Mouse (Mus musculus) kidney, embryonic 14.5 days (tissue): ENCODE data around the gene Rangrf. TPM values are rescaled to one million over a fixed set of nuclear protein-coding genes. Genes with fewer than 3 reads are reported as not detected.
"Not testable (repeated sequence)": the region's sequence is repeated elsewhere in the genome, so short reads cannot be mapped to it uniquely, and the experiment has no call there.

Source experiments
- ATAC-seq: fragments of 200-750 bp; cut with Nextera tagmentation; 2 replicates; pipeline ENCODE4 v1.8.0; 2017; ENCODE audit warnings: moderate number of reproducible peaks, mild to moderate bottlenecking, moderate TSS enrichment, moderate library complexity; ENCODE audit not compliant: low FRiP score, low TSS enrichment
- H3K27ac ChIP-seq: fragments of 300-500 bp; sonication (generic); 2 replicates; pipeline ENCODE4 v1.5.1; 2014; ENCODE audit warnings: low read depth, mild to moderate bottlenecking, low read length, moderate library complexity, mixed read lengths
- H3K27me3 ChIP-seq: fragments of 300-500 bp; sonication (generic); 2 replicates; pipeline ENCODE4 v1.6.1; 2014; ENCODE audit warnings: mild to moderate bottlenecking, low read length; ENCODE audit not compliant: control insufficient read depth, insufficient read depth
- H3K36me3 ChIP-seq: fragments of 300-500 bp; sonication (generic); 2 replicates; pipeline ENCODE4 v1.6.1; 2014; ENCODE audit warnings: low read length, mixed read lengths; ENCODE audit not compliant: control insufficient read depth, insufficient read depth
- H3K4me1 ChIP-seq: fragments of 300-500 bp; sonication (generic); 2 replicates; pipeline ENCODE4 v1.6.1; 2014; ENCODE audit warnings: low read length, mixed read lengths; ENCODE audit not compliant: control insufficient read depth, insufficient read depth
- H3K4me2 ChIP-seq: fragments of 300-500 bp; sonication (generic); replicated peaks from 2 replicates; pipeline ENCODE4 v1.6.1; 2014; ENCODE audit warnings: low read depth, mild to moderate bottlenecking, low read length
- H3K4me3 ChIP-seq: fragments of 300-500 bp; sonication (generic); 2 replicates; pipeline ENCODE4 v1.5.1; 2014; ENCODE audit warnings: mild to moderate bottlenecking, low read length
- H3K9ac ChIP-seq: fragments of 300-500 bp; sonication (generic); 2 replicates; pipeline ENCODE4 v1.6.1; 2014; ENCODE audit warnings: low read depth, mild to moderate bottlenecking, low read length, moderate library complexity
- H3K9me3 ChIP-seq: fragments of 300-500 bp; sonication (generic); 2 replicates; pipeline ENCODE4 v1.6.1; 2016; ENCODE audit warnings: low read length; ENCODE audit not compliant: control insufficient read depth
- WGBS: fragments of 180-500 bp; shearing (Covaris S2); extraction: QIAGEN DNeasy Blood & Tissue Kit; methylation state at CpG from one replicate; pipeline ENCODE4 v1.1.7; 2014; 5-methylcytosine and 5-hydroxymethylcytosine counted together
- polyA plus RNA-seq: library from polyadenylated mRNA; unstranded; fragments of >200 nt; fragmentation: Nextera tagmentation; extraction: Ambion mirVana; gene quantifications from 2 replicates; pipeline ENCODE4 v1.2.1, GENCODE M21; 2014

Gene Rangrf
- polyA plus RNA-seq, 1 experiment from 2014 or later, result 68.7 TPM

DNA sequence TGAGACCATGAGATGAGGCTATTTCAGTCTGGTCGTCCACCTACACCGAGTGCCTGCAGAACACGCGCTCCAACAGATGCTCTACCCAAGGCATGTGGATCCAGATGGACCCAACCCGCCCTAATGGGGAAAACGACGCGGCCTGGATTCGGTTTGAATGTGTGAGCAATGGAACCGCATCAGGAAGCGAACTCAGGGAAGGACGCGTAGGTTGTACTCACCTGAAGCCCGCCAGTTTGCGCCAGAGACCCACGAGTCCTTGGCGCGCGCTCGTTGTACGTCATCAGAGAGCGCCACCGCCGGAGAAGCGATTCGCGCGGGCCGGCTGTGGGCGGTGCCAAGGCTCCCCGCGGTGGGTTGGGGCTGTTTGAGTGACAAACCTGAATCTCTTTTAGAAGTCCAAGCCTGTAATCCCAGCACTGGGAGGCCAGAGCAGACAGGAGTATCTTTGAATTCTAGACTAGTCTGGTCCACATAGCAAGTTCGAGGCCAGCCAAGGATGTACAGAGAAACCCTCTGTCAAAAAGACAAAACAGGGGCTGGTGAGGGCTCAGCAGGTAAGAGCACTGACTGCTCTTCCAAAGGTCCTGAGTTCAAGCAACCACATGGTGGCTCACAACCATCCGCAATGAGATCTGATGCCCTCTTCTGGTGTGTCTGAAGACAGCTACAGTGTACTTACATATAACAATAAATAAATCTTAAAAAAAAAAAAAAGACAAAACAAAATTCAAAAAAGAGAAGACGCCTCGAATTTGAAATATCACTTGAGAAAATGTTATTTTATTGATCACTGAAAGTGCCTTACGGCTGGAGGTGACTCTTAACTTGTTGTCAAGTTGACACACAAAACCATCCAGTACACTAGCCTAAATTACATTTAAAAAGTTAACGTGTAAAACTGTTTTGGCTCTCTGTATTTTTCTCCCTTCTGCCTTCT lies 33.5 kb upstream of the Rangrf start, which contains the start of gene Pfas:
TSS of gene Pfas (minus strand) at position 279 of the 940 bp plus-strand sequence.
- Histone ChIP-seq H3K9me3 (no peaks in the 10 kb centered on the region), H3K4me1 (peaks cover 12% of the 10 kb centered on the region; the same call in 1 of the 2 replicates), H3K9ac (peak within 1 kb of the TSS; percentile 78), H3K27ac (peak within 1 kb of the TSS; percentile 62), H3K4me2 (peak within 1 kb of the TSS; percentile 68), H3K27me3 (no peaks in the 10 kb centered on the region), H3K36me3 (peaks cover 2% of the 10 kb centered on the region), H3K4me3 (peak within 1 kb of the TSS; percentile 87)
- WGBS, result 10% methylated on average over 38 of the region's 38 CpGs
- peak; percentile 85 for ATAC-seq

DNA sequence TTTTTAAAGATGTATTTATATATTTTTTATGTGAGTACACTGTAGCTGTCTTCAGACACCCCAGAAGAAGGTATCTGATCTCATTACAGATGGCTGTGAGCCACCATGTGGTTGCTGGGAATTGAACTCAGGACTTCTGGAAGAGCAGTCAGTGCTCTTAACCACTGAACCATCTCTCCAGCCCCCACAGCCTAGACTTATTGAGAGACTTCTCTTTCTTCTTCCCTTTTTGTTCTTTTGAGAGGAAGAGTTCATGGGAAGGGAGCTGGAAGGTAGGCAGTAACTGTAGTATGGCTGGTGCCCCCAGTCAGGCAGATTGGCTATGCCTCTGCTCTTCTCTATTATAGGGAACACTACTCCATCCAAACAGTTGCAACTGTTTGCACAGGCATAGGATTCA lies 31.6 kb upstream of the Rangrf start:
- Histone ChIP-seq H3K36me3 (peaks cover 19% of the 10 kb centered on the region), H3K4me1 (peaks cover 12% of the 10 kb centered on the region; the same call in 1 of the 2 replicates)
- H3K27ac ChIP-seq, H3K4me3 ChIP-seq, H3K4me2 ChIP-seq, ATAC-seq, H3K9me3 ChIP-seq, H3K9ac ChIP-seq, H3K27me3 ChIP-seq: not testable (repeated sequence)

DNA sequence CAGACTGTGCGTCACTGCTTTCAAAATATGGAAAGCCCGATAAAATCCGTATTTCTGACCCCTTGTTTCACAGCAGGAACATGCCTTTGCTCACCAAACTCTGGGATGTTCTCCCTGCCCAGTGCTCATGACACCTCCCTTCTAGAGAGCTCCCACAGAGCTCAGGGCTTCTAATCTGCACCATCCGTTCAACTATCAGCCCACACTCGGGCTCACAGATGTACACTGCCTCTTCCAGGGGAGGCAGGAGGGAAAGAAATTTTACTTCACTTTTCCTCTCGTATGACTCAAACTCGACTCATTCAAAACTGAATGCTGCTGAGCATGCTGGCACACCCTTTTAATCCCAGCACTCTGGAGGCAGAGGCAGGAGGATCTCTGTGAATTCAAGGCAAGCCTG lies 30.2 kb upstream of the Rangrf start:
- Histone ChIP-seq H3K27ac (no peak overlapping the region), H3K36me3 (peaks cover 33% of the 10 kb centered on the region), H3K9ac (no peak overlapping the region), H3K4me2 (no peak overlapping the region), H3K9me3 (no peaks in the 10 kb centered on the region), H3K4me3 (no peak overlapping the region), H3K4me1 (peaks cover 9% of the 10 kb centered on the region; the same call in 1 of the 2 replicates), H3K27me3 (no peaks in the 10 kb centered on the region)
- ATAC-seq, result no peak
- 92% methylated on average over 7 of the region's 7 CpGs for WGBS

DNA sequence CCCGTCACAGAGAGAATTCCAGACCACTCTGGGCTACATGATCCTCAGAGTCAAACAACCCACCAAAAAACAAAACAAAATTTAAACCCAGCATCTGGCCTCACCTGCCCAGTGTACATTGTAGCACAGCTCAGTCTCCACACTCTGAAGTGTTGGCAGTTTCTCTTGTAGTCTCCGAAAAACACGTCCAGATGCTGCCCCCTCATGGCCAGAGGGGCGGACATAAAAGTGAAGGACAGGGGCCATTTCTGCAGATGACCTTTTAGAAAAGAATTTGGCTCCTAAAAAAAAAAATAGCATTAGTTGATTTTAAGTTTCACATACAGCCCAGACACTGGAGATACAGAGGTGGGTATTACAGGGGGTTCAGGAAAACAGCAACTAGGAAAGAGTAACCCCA lies 28.6 kb upstream of the Rangrf start:
- WGBS, result 57% methylated on average over 4 of the region's 4 CpGs
- no peak for ATAC-seq
- Histone ChIP-seq H3K4me1 (peaks cover 9% of the 10 kb centered on the region; the same call in 1 of the 2 replicates), H3K9ac (no peak overlapping the region), H3K4me2 (no peak overlapping the region), H3K9me3 (no peaks in the 10 kb centered on the region), H3K36me3 (peaks cover 49% of the 10 kb centered on the region), H3K27ac (no peak overlapping the region), H3K4me3 (no peak overlapping the region), H3K27me3 (no peaks in the 10 kb centered on the region)

DNA sequence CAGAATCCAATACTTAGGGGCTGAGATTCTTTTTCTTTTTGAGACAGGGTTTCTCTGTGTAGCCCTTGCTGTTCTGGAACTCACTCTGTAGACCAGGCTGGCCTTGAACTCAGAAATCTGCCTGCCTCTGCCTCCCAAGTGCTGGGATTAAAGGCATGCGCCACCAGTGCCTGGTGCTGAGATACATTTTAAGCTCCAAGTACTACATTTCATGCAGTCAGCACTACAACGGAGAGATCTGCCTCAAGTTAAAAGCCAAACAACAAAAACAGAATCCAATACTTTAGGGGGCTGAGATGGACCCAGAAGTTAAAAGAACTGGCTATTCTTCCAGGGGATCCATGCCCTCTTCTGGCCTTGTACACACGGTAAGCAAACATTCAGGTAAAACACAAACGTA lies 27.8 kb upstream of the Rangrf start:
- H3K36me3 ChIP-seq, result peaks cover 57% of the 10 kb centered on the region
- 94% methylated on average over 4 of the region's 4 CpGs for whole genome bisulfite sequencing
- not testable (repeated sequence) for H3K4me3 ChIP-seq, ATAC-seq, H3K4me2 ChIP-seq, H3K9me3 ChIP-seq, H3K4me1 ChIP-seq, H3K27me3 ChIP-seq, H3K27ac ChIP-seq, H3K9ac ChIP-seq

DNA sequence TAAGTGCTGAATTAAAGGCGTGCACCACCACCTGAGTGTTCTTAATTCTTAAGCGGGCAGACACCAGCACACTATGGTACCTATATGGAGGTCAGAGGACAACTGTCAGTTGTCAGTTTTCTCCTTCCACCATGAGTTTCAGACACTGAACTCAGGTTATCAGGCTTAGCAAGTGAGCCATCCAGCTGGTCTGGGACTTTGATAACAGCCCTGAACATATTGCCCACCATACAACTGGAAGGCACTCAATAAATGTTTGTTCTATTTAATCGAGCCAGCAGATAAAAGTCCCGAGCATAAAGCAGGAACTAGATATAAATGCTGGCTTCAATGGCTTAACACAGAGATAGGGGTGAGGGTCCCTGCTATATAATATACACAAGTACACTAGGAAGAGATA lies 22.1 kb upstream of the Rangrf start:
- Histone ChIP-seq H3K27ac (no peak overlapping the region), H3K4me2 (no peak overlapping the region), H3K36me3 (peaks cover 95% of the 10 kb centered on the region), H3K4me1 (no peaks in the 10 kb centered on the region), H3K9me3 (no peaks in the 10 kb centered on the region), H3K27me3 (no peaks in the 10 kb centered on the region), H3K4me3 (no peak overlapping the region), H3K9ac (no peak overlapping the region)
- ATAC-seq, result no peak
- 93% methylated on average over 4 of the region's 4 CpGs for WGBS

DNA sequence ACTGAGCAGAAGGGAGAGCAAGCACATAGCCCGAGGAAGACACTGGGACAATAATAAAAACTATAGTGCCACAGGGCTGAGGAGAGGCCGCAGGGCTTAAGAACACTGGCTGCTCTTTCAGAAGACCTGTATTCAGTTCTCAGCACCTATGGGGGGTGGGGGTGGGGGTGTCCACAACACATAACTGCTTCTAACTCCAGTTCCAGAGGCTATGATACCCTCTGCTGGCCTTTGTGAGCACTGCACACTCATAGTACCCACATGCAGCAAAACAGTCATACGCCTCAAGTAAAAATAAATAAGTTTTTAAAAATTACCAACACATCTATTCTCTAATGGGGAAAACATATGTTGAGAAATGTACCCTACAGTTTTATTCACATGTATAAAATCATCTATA lies 19.4 kb upstream of the Rangrf start:
- Histone ChIP-seq H3K9me3 (no peaks in the 10 kb centered on the region), H3K9ac (no peak overlapping the region), H3K36me3 (peaks cover 93% of the 10 kb centered on the region), H3K4me2 (no peak overlapping the region), H3K4me3 (no peak overlapping the region), H3K4me1 (no peaks in the 10 kb centered on the region), H3K27ac (no peak overlapping the region), H3K27me3 (no peaks in the 10 kb centered on the region)
- WGBS, result 92% methylated on average over 3 of the region's 3 CpGs
- no peak for ATAC-seq

DNA sequence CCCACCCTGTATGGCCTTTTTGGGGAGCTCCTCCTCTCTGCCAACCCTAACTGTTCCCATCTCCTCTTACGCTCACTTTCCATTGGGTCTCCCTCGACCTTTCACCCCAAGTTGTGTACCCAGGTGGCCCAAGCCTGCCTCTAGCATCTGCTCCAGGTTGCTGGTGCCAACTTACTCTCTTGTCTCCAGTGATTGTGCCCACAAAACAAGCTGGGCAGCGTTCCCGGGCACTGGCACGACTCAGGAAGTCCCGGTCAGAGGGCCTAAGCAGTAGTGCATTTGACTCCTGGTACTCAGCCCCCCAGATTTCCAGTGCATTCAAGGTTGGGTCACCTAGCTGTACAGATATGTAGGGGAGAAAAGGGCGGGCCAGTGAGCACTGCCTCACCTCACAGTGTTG lies 18.1 kb upstream of the Rangrf start:
- Histone ChIP-seq H3K27ac (no peak overlapping the region), H3K4me2 (no peak overlapping the region), H3K9me3 (no peaks in the 10 kb centered on the region), H3K27me3 (no peaks in the 10 kb centered on the region), H3K36me3 (peaks cover 93% of the 10 kb centered on the region), H3K4me1 (no peaks in the 10 kb centered on the region), H3K4me3 (no peak overlapping the region), H3K9ac (no peak overlapping the region)
- 92% methylated on average over 7 of the region's 7 CpGs for WGBS
- no peak for ATAC-seq

DNA sequence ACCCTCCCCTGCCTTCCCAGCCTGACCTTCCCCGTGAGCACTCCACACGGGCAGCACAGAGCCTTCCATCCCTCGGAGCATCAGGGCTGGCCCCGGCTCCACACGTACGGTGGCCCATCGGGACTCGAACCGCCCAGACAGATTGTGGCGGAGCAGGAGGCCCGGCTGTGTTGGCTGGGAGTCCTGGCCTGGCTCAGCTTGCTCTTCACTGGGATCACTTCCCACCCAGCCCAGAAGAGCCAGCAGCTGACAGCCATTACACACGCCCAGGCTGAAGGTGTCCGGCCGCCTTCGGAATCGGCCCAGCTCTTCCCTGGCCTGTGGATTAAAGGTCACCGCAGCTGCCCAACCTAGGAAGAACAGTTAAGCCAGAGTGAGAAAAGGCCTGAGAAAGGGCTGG lies 13.4 kb upstream of the Rangrf start:
- no peak for ATAC-seq
- no peak overlapping the region for H3K4me3 ChIP-seq
- H3K27ac ChIP-seq, result no peak overlapping the region
- H3K27me3 ChIP-seq, result no peaks in the 10 kb centered on the region; the same call in 1 of the 2 replicates
- H3K9me3 ChIP-seq, result no peaks in the 10 kb centered on the region
- 91% methylated on average over 17 of the region's 17 CpGs for WGBS
- no peak overlapping the region for H3K4me2 ChIP-seq
- no peak overlapping the region for H3K9ac ChIP-seq
- peaks cover 72% of the 10 kb centered on the region for H3K36me3 ChIP-seq
- no peaks in the 10 kb centered on the region for H3K4me1 ChIP-seq
